Mouse (Mus musculus): ENCODE results near the gene B4galnt3. TPM values are rescaled to one million over a fixed set of nuclear protein-coding genes. Genes with fewer than 3 reads are reported as not detected.

Gene B4galnt3
- polyA plus RNA-seq, 1 experiment from 2014 or later: 0.22 TPM

GRCm38 (mm10) chr6:120262886-120263531, 31.4 kb downstream of the B4galnt3 start:
- no peak for ATAC-seq (ENCODE audit: low FRiP score)
- H3K9me3 ChIP-seq: no peaks in the 10 kb centered on the region
- no peaks in the 10 kb centered on the region for H3K36me3 ChIP-seq (replicated peaks)
- no peak overlapping the region for H3K4me2 ChIP-seq
- no peak overlapping the region for H3K4me3 ChIP-seq (replicated peaks)
- no peaks in the 10 kb centered on the region for H3K4me1 ChIP-seq
- H3K9ac ChIP-seq: no peak overlapping the region
- H3K27ac ChIP-seq: no peak overlapping the region
- 60% methylated on average over 12 of the region's 12 CpGs for WGBS
- no peaks in the 10 kb centered on the region for H3K27me3 ChIP-seq

GRCm38 (mm10) chr6:120259481-120259880, 34.9 kb downstream of the B4galnt3 start:
- ATAC-seq (ENCODE audit: low FRiP score): no peak
- 31% methylated on average over 9 of the region's 9 CpGs for WGBS
- H3K9me3 ChIP-seq: no peaks in the 10 kb centered on the region
- H3K27me3 ChIP-seq: no peaks in the 10 kb centered on the region
- no peak overlapping the region for H3K4me3 ChIP-seq (replicated peaks)
- no peak overlapping the region for H3K4me2 ChIP-seq
- no peak overlapping the region for H3K9ac ChIP-seq
- H3K27ac ChIP-seq: no peak overlapping the region
- no peaks in the 10 kb centered on the region for H3K36me3 ChIP-seq (replicated peaks)
- H3K4me1 ChIP-seq: no peaks in the 10 kb centered on the region; the same call in 1 of the 2 replicates

- Histone ChIP-seq H3K27me3 (no peaks in the 10 kb centered on the region), H3K4me1 (no peaks in the 10 kb centered on the region; the same call in 1 of the 2 replicates), H3K9me3 (no peaks in the 10 kb centered on the region), H3K9ac (no peak overlapping the region), H3K4me2 (no peak overlapping the region), H3K27ac (no peak overlapping the region), H3K4me3 (replicated peaks) (no peak overlapping the region), H3K36me3 (replicated peaks) (no peaks in the 10 kb centered on the region)
- WGBS: 70% methylated on average over 5 of the region's 5 CpGs
- no peak for ATAC-seq (ENCODE audit: low FRiP score)
Measured at GRCm38 (mm10) chr6:120256431-120256935, 37.9 kb downstream of the B4galnt3 start.

GRCm38 (mm10) chr6:120255701-120256100, 38.7 kb downstream of the B4galnt3 start:
- Histone ChIP-seq H3K9me3 (no peaks in the 10 kb centered on the region), H3K36me3 (replicated peaks) (no peaks in the 10 kb centered on the region), H3K4me3 (replicated peaks) (no peak overlapping the region), H3K27ac (no peak overlapping the region), H3K4me2 (no peak overlapping the region), H3K9ac (no peak overlapping the region), H3K27me3 (no peaks in the 10 kb centered on the region), H3K4me1 (no peaks in the 10 kb centered on the region; the same call in 1 of the 2 replicates)
- no peak for ATAC-seq (ENCODE audit: low FRiP score)
- WGBS: 89% methylated on average over 12 of the region's 12 CpGs

- H3K36me3 ChIP-seq (replicated peaks): no peaks in the 10 kb centered on the region
- no peak overlapping the region for H3K9ac ChIP-seq
- no peak overlapping the region for H3K4me3 ChIP-seq (replicated peaks)
- H3K9me3 ChIP-seq: no peaks in the 10 kb centered on the region
- H3K4me2 ChIP-seq: no peak overlapping the region
- H3K27me3 ChIP-seq: no peaks in the 10 kb centered on the region
- WGBS: 78% methylated on average over 4 of the region's 4 CpGs
- no peak overlapping the region for H3K27ac ChIP-seq
- no peak for ATAC-seq (ENCODE audit: low FRiP score)
- no peaks in the 10 kb centered on the region; the same call in 1 of the 2 replicates for H3K4me1 ChIP-seq
Measured at GRCm38 (mm10) chr6:120255144-120255543, 39.2 kb downstream of the B4galnt3 start.

GRCm38 (mm10) chr6:120254640-120255039, 39.7 kb downstream of the B4galnt3 start:
- WGBS: 51% methylated on average over 4 of the region's 4 CpGs
- Histone ChIP-seq H3K27me3 (no peaks in the 10 kb centered on the region), H3K36me3 (replicated peaks) (no peaks in the 10 kb centered on the region), H3K4me2 (no peak overlapping the region), H3K9me3 (no peaks in the 10 kb centered on the region), H3K9ac (no peak overlapping the region), H3K4me1 (no peaks in the 10 kb centered on the region; the same call in 1 of the 2 replicates), H3K4me3 (replicated peaks) (no peak overlapping the region), H3K27ac (no peak overlapping the region)
- no peak for ATAC-seq (ENCODE audit: low FRiP score)

GRCm38 (mm10) chr6:120252741-120253140, 41.6 kb downstream of the B4galnt3 start:
- Histone ChIP-seq H3K4me1 (no peaks in the 10 kb centered on the region; the same call in 1 of the 2 replicates), H3K4me3 (replicated peaks) (no peak overlapping the region), H3K9me3 (no peaks in the 10 kb centered on the region), H3K36me3 (replicated peaks) (no peaks in the 10 kb centered on the region), H3K27ac (no peak overlapping the region), H3K4me2 (no peak overlapping the region), H3K27me3 (no peaks in the 10 kb centered on the region), H3K9ac (no peak overlapping the region)
- 92% methylated on average over 2 of the region's 2 CpGs for WGBS
- ATAC-seq (ENCODE audit: low FRiP score): no peak

- no peaks in the 10 kb centered on the region for H3K27me3 ChIP-seq
- 86% methylated on average over 7 of the region's 7 CpGs for WGBS
- no peaks in the 10 kb centered on the region; the same call in 1 of the 2 replicates for H3K4me1 ChIP-seq
- no peak overlapping the region for H3K27ac ChIP-seq
- H3K4me3 ChIP-seq (replicated peaks): no peak overlapping the region
- H3K9me3 ChIP-seq: no peaks in the 10 kb centered on the region
- ATAC-seq (ENCODE audit: low FRiP score): no peak
- no peaks in the 10 kb centered on the region for H3K36me3 ChIP-seq (replicated peaks)
- no peak overlapping the region for H3K9ac ChIP-seq
- H3K4me2 ChIP-seq: no peak overlapping the region
Measured at GRCm38 (mm10) chr6:120251010-120251409, 43.3 kb downstream of the B4galnt3 start.

- Histone ChIP-seq H3K9me3 (no peaks in the 10 kb centered on the region), H3K36me3 (replicated peaks) (no peaks in the 10 kb centered on the region), H3K27me3 (no peaks in the 10 kb centered on the region), H3K27ac (no peak overlapping the region), H3K9ac (no peak overlapping the region), H3K4me2 (no peak overlapping the region), H3K4me3 (replicated peaks) (no peak overlapping the region), H3K4me1 (no peaks in the 10 kb centered on the region; the same call in 1 of the 2 replicates)
- ATAC-seq (ENCODE audit: low FRiP score): no peak
- 76% methylated on average over 5 of the region's 5 CpGs for WGBS
Measured at GRCm38 (mm10) chr6:120249831-120250230, 44.5 kb downstream of the B4galnt3 start.

- WGBS: 89% methylated on average over 5 of the region's 5 CpGs
- no peak for ATAC-seq (ENCODE audit: low FRiP score)
- Histone ChIP-seq H3K9me3 (no peaks in the 10 kb centered on the region), H3K9ac (no peak overlapping the region), H3K4me2 (no peak overlapping the region), H3K36me3 (replicated peaks) (no peaks in the 10 kb centered on the region), H3K27me3 (no peaks in the 10 kb centered on the region), H3K27ac (no peak overlapping the region), H3K4me3 (replicated peaks) (no peak overlapping the region), H3K4me1 (no peaks in the 10 kb centered on the region)
Measured at GRCm38 (mm10) chr6:120246676-120247075, 47.7 kb downstream of the B4galnt3 start.

- no peaks in the 10 kb centered on the region for H3K36me3 ChIP-seq (replicated peaks)
- WGBS: 80% methylated on average over 8 of the region's 8 CpGs
- H3K9ac ChIP-seq: no peak overlapping the region
- no peaks in the 10 kb centered on the region for H3K27me3 ChIP-seq
- H3K4me3 ChIP-seq (replicated peaks): no peak overlapping the region
- no peaks in the 10 kb centered on the region for H3K4me1 ChIP-seq
- no peak for ATAC-seq (ENCODE audit: low FRiP score)
- H3K4me2 ChIP-seq: no peak overlapping the region
- no peak overlapping the region for H3K27ac ChIP-seq
- no peaks in the 10 kb centered on the region for H3K9me3 ChIP-seq
Measured at GRCm38 (mm10) chr6:120243250-120243649, 51.1 kb downstream of the B4galnt3 start.

GRCm38 (mm10) chr6:120242530-120242929, 51.8 kb downstream of the B4galnt3 start:
- 88% methylated on average over 8 of the region's 8 CpGs for WGBS
- no peaks in the 10 kb centered on the region for H3K27me3 ChIP-seq

GRCm38 (mm10) chr6:120241453-120241852, 52.9 kb downstream of the B4galnt3 start:
- no peak overlapping the region for H3K4me3 ChIP-seq (replicated peaks)
- no peak overlapping the region for H3K27ac ChIP-seq
- no peak overlapping the region for H3K9ac ChIP-seq
- no peaks in the 10 kb centered on the region for H3K36me3 ChIP-seq (replicated peaks)
- H3K4me1 ChIP-seq: no peaks in the 10 kb centered on the region
- H3K9me3 ChIP-seq: no peaks in the 10 kb centered on the region
- H3K27me3 ChIP-seq: no peaks in the 10 kb centered on the region
- no peak for ATAC-seq (ENCODE audit: low FRiP score)
- no peak overlapping the region for H3K4me2 ChIP-seq
- WGBS: 93% methylated on average over 12 of the region's 12 CpGs

More at GRCm38 (mm10) chr6:120242530-120242929, 51.8 kb downstream of the B4galnt3 start:
- no peaks in the 10 kb centered on the region for H3K4me1 ChIP-seq
- H3K27ac ChIP-seq: no peak overlapping the region
- H3K9me3 ChIP-seq: no peaks in the 10 kb centered on the region
- ATAC-seq (ENCODE audit: low FRiP score): no peak
- no peak overlapping the region for H3K4me2 ChIP-seq
- H3K4me3 ChIP-seq (replicated peaks): no peak overlapping the region
- H3K9ac ChIP-seq: no peak overlapping the region
- H3K36me3 ChIP-seq (replicated peaks): no peaks in the 10 kb centered on the region

Measured in forebrain, embryonic 12.5 days (tissue).